Comparison of ENCODE assay signal across 10 mouse cellular contexts in the genomic region with DNA sequence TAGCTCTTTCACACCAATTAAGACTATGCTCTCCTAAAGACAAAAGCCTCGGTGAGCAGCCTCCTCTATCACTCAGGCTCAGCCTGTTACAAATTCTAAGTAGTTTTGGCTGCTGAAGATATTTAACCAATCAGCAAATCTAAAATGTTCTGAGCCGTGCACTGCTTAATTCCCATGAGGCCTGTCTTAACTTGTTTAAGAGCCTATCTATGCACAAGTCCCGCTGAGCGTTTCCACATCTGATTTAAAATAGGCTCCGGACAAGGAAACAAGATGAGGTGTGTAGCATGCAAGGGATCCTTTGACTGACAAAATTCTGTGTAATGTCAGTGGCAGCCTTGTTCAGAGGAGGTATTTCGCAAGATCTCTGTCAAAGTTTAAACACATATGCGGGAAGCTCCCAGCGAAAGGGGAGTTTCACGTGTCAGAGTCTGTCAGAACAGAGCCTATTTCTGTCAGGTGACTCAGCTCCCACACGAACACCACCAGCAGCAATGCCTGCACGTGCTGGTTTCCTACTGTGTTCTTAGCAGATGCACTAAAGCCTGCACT.
A peak's percentile ranks its signal among the peaks of the same experiment; 100 is the strongest.
DNase-seq lines count a peak whose midpoint lies in the region; ATAC-seq lines count a peak whose summit lies in the region.
"Had no signal": no experiment of that assay in that cellular context is flagged by ENCODE, and none has a peak within 500 bp of the region (broad histone marks: within the 10 kb centered on the region; RNA-seq: fewer than 3 reads in every experiment).

No protein-coding gene starts in this region.

- H3K9me3 ChIP-seq in limb, embryonic 11.5 days (ENCODE audit: control insufficient read depth, low read length) = no peaks in the 10 kb centered on the region
- H3K9me3 ChIP-seq in limb, embryonic 10.5 days (replicated peaks) = no peaks in the 10 kb centered on the region
- no peaks in the 10 kb centered on the region for H3K9me3 ChIP-seq in embryonic facial prominence, embryonic 11.5 days (replicated peaks; ENCODE audit: control insufficient read depth, low read length)
- no peaks in the 10 kb centered on the region for H3K9me3 ChIP-seq in neural tube, embryonic 14.5 days (ENCODE audit: control insufficient read depth, low read length)

- H3K4me1 ChIP-seq in limb, embryonic 11.5 days (ENCODE audit: control insufficient read depth, insufficient read depth, low read length) = no peaks in the 10 kb centered on the region
- H3K4me1 ChIP-seq in limb, embryonic 10.5 days = peaks cover 2% of the 10 kb centered on the region; the same call in 1 of the 2 replicates
- no peaks in the 10 kb centered on the region for H3K4me1 ChIP-seq in embryonic facial prominence, embryonic 11.5 days (ENCODE audit: control insufficient read depth, insufficient read depth, low read length)
- H3K4me1 ChIP-seq in neural tube, embryonic 14.5 days (ENCODE audit: control insufficient read depth, insufficient read depth, low read length) = no peaks in the 10 kb centered on the region
- H3K4me1 ChIP-seq: megakaryocyte, embryonic 14.5 days had no signal

- no peaks in the 10 kb centered on the region for H3K36me3 ChIP-seq in limb, embryonic 11.5 days (ENCODE audit: control insufficient read depth, insufficient read depth, low read length)
- H3K36me3 ChIP-seq in limb, embryonic 10.5 days = no peaks in the 10 kb centered on the region
- no peaks in the 10 kb centered on the region for H3K36me3 ChIP-seq in embryonic facial prominence, embryonic 11.5 days (replicated peaks; ENCODE audit: control insufficient read depth, insufficient read depth, low read depth, low read length)
- H3K36me3 ChIP-seq in neural tube, embryonic 14.5 days (ENCODE audit: control insufficient read depth, insufficient read depth, low read length) = no peaks in the 10 kb centered on the region
- H3K36me3 ChIP-seq: embryonic facial prominence, embryonic 13.5 days had no signal

- no peak for ATAC-seq in limb, embryonic 11.5 days (ENCODE audit: insufficient number of reproducible peaks, low FRiP score, low TSS enrichment, low read depth)
- ATAC-seq in embryonic facial prominence, embryonic 11.5 days (replicated peaks; ENCODE audit: insufficient number of reproducible peaks, low FRiP score, low TSS enrichment, low read depth) = no peak
- peak; percentile 56; the same call in 1 of the 2 replicates for ATAC-seq in neural tube, embryonic 14.5 days (ENCODE audit: low read depth)

- WGBS in limb, embryonic 11.5 days = 72% methylated on average over 11 of the region's 11 CpGs
- 74% methylated on average over 11 of the region's 11 CpGs for WGBS in limb, embryonic 10.5 days
- 54% methylated on average over 11 of the region's 11 CpGs for WGBS in embryonic facial prominence, embryonic 11.5 days
- WGBS in neural tube, embryonic 14.5 days = 59% methylated on average over 11 of the region's 11 CpGs

- DNase-seq in limb, embryonic 11.5 days (ENCODE audit: low spot score) = peak; percentile 22
- DNase-seq in limb, embryonic 10.5 days (ENCODE audit: low spot score) = no peak
- DNase-seq in embryonic facial prominence, embryonic 11.5 days (ENCODE audit: low spot score) = peak; percentile 26
- peak; percentile 7 to 37 for DNase-seq in kidney, adult 8-10 months
- DNase-seq in frontal cortex, postnatal 14 days (ENCODE audit: low spot score in 2 of 2) = no peak
- no peak for DNase-seq in layer of hippocampus, adult 8-10 months (ENCODE audit: low spot score in 2 of 2)
- no peak for DNase-seq in cerebellum, postnatal 10 days

- no peak overlapping the region for H3K4me2 ChIP-seq in limb, embryonic 11.5 days (ENCODE audit: low read depth, severe bottlenecking)
- H3K4me2 ChIP-seq in embryonic facial prominence, embryonic 11.5 days (ENCODE audit: low read depth, low read length) = no peak overlapping the region
- H3K4me2 ChIP-seq in neural tube, embryonic 14.5 days (ENCODE audit: low read depth, low read length) = no peak overlapping the region
- H3K4me2 ChIP-seq: embryonic facial prominence, embryonic 13.5 days had no signal

- H3K4me3 ChIP-seq in limb, embryonic 11.5 days (ENCODE audit: low read depth, low read length) = no peak overlapping the region
- H3K4me3 ChIP-seq in limb, embryonic 10.5 days = no peak overlapping the region
- no peak overlapping the region for H3K4me3 ChIP-seq in embryonic facial prominence, embryonic 11.5 days (ENCODE audit: low read depth, low read length)
- no peak overlapping the region for H3K4me3 ChIP-seq in neural tube, embryonic 14.5 days (ENCODE audit: low read depth, low read length)
- H3K4me3 ChIP-seq: embryonic facial prominence, embryonic 13.5 days; megakaryocyte, embryonic 14.5 days had no signal

- no peak overlapping the region for H3K27ac ChIP-seq in limb, embryonic 11.5 days (replicated peaks; ENCODE audit: low read depth, low read length)
- H3K27ac ChIP-seq in limb, embryonic 10.5 days = no peak overlapping the region
- no peak overlapping the region for H3K27ac ChIP-seq in embryonic facial prominence, embryonic 11.5 days (replicated peaks; ENCODE audit: low read depth, low read length)
- no peak overlapping the region; the same call in 1 of the 2 replicates for H3K27ac ChIP-seq in neural tube, embryonic 14.5 days (ENCODE audit: low read depth, low read length)
- H3K27ac ChIP-seq: embryonic facial prominence, embryonic 13.5 days had no signal

- H3K9ac ChIP-seq in limb, embryonic 11.5 days (ENCODE audit: low read length) = no peak overlapping the region
- no peak overlapping the region for H3K9ac ChIP-seq in embryonic facial prominence, embryonic 11.5 days (replicated peaks; ENCODE audit: low read length)
- no peak overlapping the region for H3K9ac ChIP-seq in neural tube, embryonic 14.5 days (replicated peaks; ENCODE audit: low read depth, low read length)
- H3K9ac ChIP-seq: embryonic facial prominence, embryonic 13.5 days had no signal

- no peaks in the 10 kb centered on the region for H3K27me3 ChIP-seq in limb, embryonic 11.5 days (ENCODE audit: control insufficient read depth, insufficient read depth, low read length)
- H3K27me3 ChIP-seq in limb, embryonic 10.5 days (ENCODE audit: low read depth, poor library complexity, severe bottlenecking) = no peaks in the 10 kb centered on the region
- no peaks in the 10 kb centered on the region for H3K27me3 ChIP-seq in embryonic facial prominence, embryonic 11.5 days (ENCODE audit: control insufficient read depth, insufficient read depth, low read length)
- H3K27me3 ChIP-seq in neural tube, embryonic 14.5 days (ENCODE audit: control insufficient read depth, insufficient read depth, low read length) = no peaks in the 10 kb centered on the region
- H3K27me3 ChIP-seq: embryonic facial prominence, embryonic 13.5 days; megakaryocyte, embryonic 14.5 days had no signal

Comparison
In these comparisons a context has a peak if more than half of its experiments do, and no peak if none do; other contexts are left out.
1. DNase-seq: peak in limb, embryonic 11.5 days (single experiment), embryonic facial prominence, embryonic 11.5 days (single experiment) and kidney, adult 8-10 months (2 of 2); none in limb, embryonic 10.5 days (single experiment), frontal cortex, postnatal 14 days (0 of 2), layer of hippocampus, adult 8-10 months (0 of 2) and cerebellum, postnatal 10 days (0 of 2).